Mouse (Mus musculus) heart, adult 2 months (tissue): ENCODE results near the gene Stra8. TPM values are rescaled to one million over a fixed set of nuclear protein-coding genes. Genes with fewer than 3 reads are reported as not detected.
A peak's percentile ranks its signal among the peaks of the same experiment; 100 is the strongest.

Source experiments
- DNase-seq, 2 experiments: peaks; one replicate each; pipeline ENCODE4 v3.0.0; 2021
- H3K27ac ChIP-seq: fragments of 200-600 bp; 2 replicates; pipeline ENCODE4 v1.8.1; 2022
- H3K27me3 ChIP-seq: fragments of 200-500 bp; 2 replicates; pipeline ENCODE4 v1.6.1; 2012; ENCODE audit warnings: mild to moderate bottlenecking, low read length, inconsistent platforms, mixed read lengths; ENCODE audit not compliant: control insufficient read depth, insufficient read depth
- H3K36me3 ChIP-seq: fragments of 200-500 bp; 2 replicates; pipeline ENCODE4 v1.6.1; 2012; ENCODE audit warnings: low read length, inconsistent platforms; ENCODE audit not compliant: control insufficient read depth, insufficient read depth
- H3K4me1 ChIP-seq: fragments of 200-500 bp; 2 replicates; pipeline ENCODE4 v1.6.1; 2011; ENCODE audit warnings: low read length; ENCODE audit not compliant: control insufficient read depth, insufficient read depth
- H3K4me3 ChIP-seq: fragments of 200-600 bp; 2 replicates; pipeline ENCODE4 v1.8.1; 2022
- H3K79me2 ChIP-seq: fragments of 200-500 bp; replicated peaks from 2 replicates; pipeline ENCODE4 v1.6.1; 2012; ENCODE audit warnings: mild to moderate bottlenecking, inconsistent platforms, low read length, moderate library complexity, mixed read lengths; ENCODE audit not compliant: control insufficient read depth, insufficient read depth
- H3K9ac ChIP-seq: fragments of 200-500 bp; 2 replicates; pipeline ENCODE4 v1.6.1; 2012; ENCODE audit warnings: low read depth, mild to moderate bottlenecking, control low read depth, inconsistent platforms, low read length, mixed read lengths
- CTCF ChIP-seq: fragments of 200-600 bp; IDR thresholded peaks from 2 replicates; pipeline ENCODE4 v1.8.1; 2022; ENCODE audit warnings: antibody characterized with exemption, mild to moderate bottlenecking, moderate library complexity
- EP300 ChIP-seq: fragments of 200-500 bp; IDR thresholded peaks from 2 replicates; pipeline ENCODE4 v1.6.1; 2011; ENCODE audit warnings: low read depth, low read length, control low read depth; ENCODE audit not compliant: insufficient read depth
- POLR2A ChIP-seq: fragments of 200-500 bp; IDR thresholded peaks from 2 replicates; pipeline ENCODE4 v1.6.1; 2011; ENCODE audit warnings: mild to moderate bottlenecking, low read depth, low read length, control low read depth; ENCODE audit not compliant: insufficient read depth
- WGBS: fragments of 180-500 bp; shearing (Covaris S2); methylation state at CpG from one replicate; pipeline ENCODE4 v1.1.7; 2018; 5-methylcytosine and 5-hydroxymethylcytosine counted together
- intact Hi-C: fragments of 180-260 bp; cut with DNase I; formaldehyde crosslinking; loops from one replicate; pipeline ENCODE4 v1.15.1; 2025
- polyA plus RNA-seq: library from polyadenylated mRNA; depleted of rRNA; stranded (reverse); fragments of >200 nt; gene quantifications from 2 replicates; pipeline ENCODE4 v1.2.3, GENCODE M21; 2012
- total RNA-seq, 2 experiments: library from RNA; stranded (reverse); gene quantifications; 2 replicates each; pipeline ENCODE4 v1.2.3; 2021

The Stra8 gene
- total and polyA plus RNA-seq, 3 experiments: not detected

GRCm38 (mm10) chr6:34910371-34911219 lies 9.4 kb upstream of the Stra8 start, which contains the start of gene Wdr91:
TSS of gene Wdr91 (minus strand) at chr6:34910876.
- TF ChIP-seq EP300 (no peak), CTCF (peak; percentile 45), POLR2A (peak; percentile 76)
- Histone ChIP-seq H3K36me3 (no peaks in the 10 kb centered on the region; the same call in 1 of the 2 replicates), H3K79me2 (no peaks in the 10 kb centered on the region), H3K9ac (peak within 1 kb of the TSS; percentile 94), H3K4me1 (peaks cover 6% of the 10 kb centered on the region), H3K27me3 (no peaks in the 10 kb centered on the region), H3K27ac (peak within 1 kb of the TSS; percentile 85), H3K4me3 (peak within 1 kb of the TSS; percentile 88)
- DNase-seq: peak; percentile 94 to 96
- WGBS: under 1% methylated on average over 64 of the region's 64 CpGs
- intact Hi-C loops: loop anchor here (1.0 to 5.0 kb wide), 2 partner anchors 130 to 593 kb away; partner anchors contain the start of genes Agbl3 and Akr1b3

- intact Hi-C loops: loop anchor here (5.0 kb wide), 1 partner anchor 596 kb away; the partner anchor contains the start of gene Akr1b3
- DNase-seq: no peak
- Histone ChIP-seq H3K79me2 (no peaks in the 10 kb centered on the region), H3K27ac (no peak overlapping the region), H3K27me3 (no peaks in the 10 kb centered on the region), H3K4me1 (peaks cover 1% of the 10 kb centered on the region; the same call in 1 of the 2 replicates), H3K4me3 (no peak overlapping the region), H3K36me3 (no peaks in the 10 kb centered on the region), H3K9ac (no peak overlapping the region)
- 82% methylated on average over 13 of the region's 13 CpGs for WGBS
- TF ChIP-seq EP300: no peak
- TF ChIP-seq POLR2A: no peak
- no peak for TF ChIP-seq CTCF
Measured at GRCm38 (mm10) chr6:34913341-34914040, 6.5 kb upstream of the Stra8 start.

- 82% methylated on average over 3 of the region's 3 CpGs for WGBS
- intact Hi-C loops: loop anchor here (5.0 kb wide), 1 partner anchor 597 kb away; the partner anchor contains the start of gene Akr1b3
- Histone ChIP-seq H3K9ac (no peak overlapping the region), H3K27me3 (no peaks in the 10 kb centered on the region), H3K4me1 (peaks cover 1% of the 10 kb centered on the region; the same call in 1 of the 2 replicates), H3K79me2 (no peaks in the 10 kb centered on the region), H3K4me3 (no peak overlapping the region), H3K27ac (no peak overlapping the region), H3K36me3 (no peaks in the 10 kb centered on the region)
- no peak for DNase-seq
- TF ChIP-seq EP300 (no peak), CTCF (no peak), POLR2A (no peak)
Measured at GRCm38 (mm10) chr6:34914462-34914861, 5.5 kb upstream of the Stra8 start.

- intact Hi-C loops: no loop called here
Measured at GRCm38 (mm10) chr6:34919146-34919545, 817 bp upstream of the Stra8 start.

GRCm38 (mm10) chr6:34920631-34921030 lies 668 bp downstream of the Stra8 start:
- H3K4me3 ChIP-seq: no peak overlapping the region
- no peaks in the 10 kb centered on the region for H3K79me2 ChIP-seq
- WGBS: 97% methylated on average over 12 of the region's 12 CpGs
- no peak overlapping the region for H3K9ac ChIP-seq
- DNase-seq: no peak
- no peaks in the 10 kb centered on the region for H3K4me1 ChIP-seq
- TF ChIP-seq POLR2A: no peak
- TF ChIP-seq CTCF: no peak
- no peak for TF ChIP-seq EP300
- intact Hi-C loops: no loop called here
- H3K36me3 ChIP-seq: no peaks in the 10 kb centered on the region
- no peaks in the 10 kb centered on the region for H3K27me3 ChIP-seq
- H3K27ac ChIP-seq: no peak overlapping the region

More at GRCm38 (mm10) chr6:34919146-34919545, 817 bp upstream of the Stra8 start:
- no peaks in the 10 kb centered on the region for H3K27me3 ChIP-seq
- TF ChIP-seq POLR2A (no peak), CTCF (no peak), EP300 (no peak)
- DNase-seq: no peak
- H3K4me1 ChIP-seq: no peaks in the 10 kb centered on the region
- WGBS: 91% methylated on average over 7 of the region's 7 CpGs
- no peaks in the 10 kb centered on the region for H3K79me2 ChIP-seq
- H3K4me3 ChIP-seq: no peak overlapping the region
- no peak overlapping the region for H3K27ac ChIP-seq
- H3K9ac ChIP-seq: no peak overlapping the region
- no peaks in the 10 kb centered on the region for H3K36me3 ChIP-seq
